Mouse (Mus musculus) limb, embryonic 11.5 days (tissue): ENCODE data around the gene Faim2. TPM values are rescaled to one million over a fixed set of nuclear protein-coding genes. Genes with fewer than 3 reads are reported as not detected.

ENCODE experiments used
- ATAC-seq: fragments of 200-750 bp; cut with Nextera tagmentation; 2 replicates; pipeline ENCODE4 v1.8.0; 2017; ENCODE audit warnings: low read depth; ENCODE audit not compliant: insufficient number of reproducible peaks, low FRiP score, low TSS enrichment
- DNase-seq: peaks from one replicate; pipeline ENCODE4 v3.0.0-alpha.2; 2015; ENCODE audit warnings: low spot score
- H3K27ac ChIP-seq: fragments of 300-500 bp; sonication (generic); replicated peaks from 2 replicates; pipeline ENCODE4 v1.5.1; 2014; ENCODE audit warnings: low read depth, mild to moderate bottlenecking, low read length
- H3K27me3 ChIP-seq: fragments of 300-500 bp; sonication (generic); 2 replicates; pipeline ENCODE4 v1.6.1; 2014; ENCODE audit warnings: mild to moderate bottlenecking, low read length, mixed read lengths; ENCODE audit not compliant: control insufficient read depth, insufficient read depth
- H3K36me3 ChIP-seq: fragments of 300-500 bp; sonication (generic); 2 replicates; pipeline ENCODE4 v1.6.1; 2014; ENCODE audit warnings: mild to moderate bottlenecking, low read length, moderate library complexity, mixed read lengths; ENCODE audit not compliant: control insufficient read depth, insufficient read depth
- H3K4me1 ChIP-seq: fragments of 300-500 bp; sonication (generic); 2 replicates; pipeline ENCODE4 v1.6.1; 2014; ENCODE audit warnings: low read length, mixed read lengths; ENCODE audit not compliant: control insufficient read depth, insufficient read depth
- H3K4me2 ChIP-seq: fragments of 300-500 bp; sonication (generic); 2 replicates; pipeline ENCODE4 v1.6.1; 2014; ENCODE audit warnings: low read depth, mild to moderate bottlenecking, moderate library complexity; ENCODE audit not compliant: severe bottlenecking
- H3K4me3 ChIP-seq: fragments of 300-500 bp; sonication (generic); 2 replicates; pipeline ENCODE4 v1.5.1; 2014; ENCODE audit warnings: low read depth, low read length
- H3K9ac ChIP-seq: fragments of 300-500 bp; sonication (generic); 2 replicates; pipeline ENCODE4 v1.6.1; 2014; ENCODE audit warnings: mild to moderate bottlenecking, low read length
- H3K9me3 ChIP-seq: fragments of 300-500 bp; sonication (generic); 2 replicates; pipeline ENCODE4 v1.6.1; 2016; ENCODE audit warnings: low read length; ENCODE audit not compliant: control insufficient read depth
- WGBS: fragments of 180-500 bp; shearing (Covaris S2); extraction: QIAGEN DNeasy Blood & Tissue Kit; methylation state at CpG from one replicate; pipeline ENCODE4 v1.1.7; 2014; 5-methylcytosine and 5-hydroxymethylcytosine counted together
- polyA plus RNA-seq: library from polyadenylated mRNA; unstranded; fragments of >200 nt; fragmentation: Nextera tagmentation; extraction: Ambion mirVana; gene quantifications from 2 replicates; pipeline ENCODE4 v1.2.1, GENCODE M21; 2014

The Faim2 gene
- polyA plus RNA-seq, 1 experiment from 2014 or later, result not detected

GRCm38 (mm10) chr15:99454585-99455279 is 73.2 kb downstream of the Faim2 start:
- no peaks in the 10 kb centered on the region for H3K36me3 ChIP-seq
- H3K9me3 ChIP-seq, result no peaks in the 10 kb centered on the region
- no peak overlapping the region for H3K4me2 ChIP-seq
- whole genome bisulfite sequencing, result 85% methylated on average over 7 of the region's 7 CpGs
- H3K4me1 ChIP-seq, result peaks cover 23% of the 10 kb centered on the region
- H3K27ac ChIP-seq, result no peak overlapping the region
- H3K9ac ChIP-seq, result no peak overlapping the region
- ATAC-seq (no peak), DNase-seq (no peak)
- no peaks in the 10 kb centered on the region for H3K27me3 ChIP-seq
- no peak overlapping the region for H3K4me3 ChIP-seq

GRCm38 (mm10) chr15:99453153-99453900 is 74.6 kb downstream of the Faim2 start:
- Histone ChIP-seq H3K4me2 (no peak overlapping the region), H3K27ac (no peak overlapping the region), H3K9ac (no peak overlapping the region), H3K27me3 (no peaks in the 10 kb centered on the region), H3K4me1 (peaks cover 18% of the 10 kb centered on the region), H3K4me3 (no peak overlapping the region), H3K9me3 (no peaks in the 10 kb centered on the region), H3K36me3 (no peaks in the 10 kb centered on the region; the same call in 1 of the 2 replicates)
- no peak for ATAC-seq
- no peak for DNase-seq
- 75% methylated on average over 11 of the region's 11 CpGs for WGBS

GRCm38 (mm10) chr15:99449751-99450280 is 78.1 kb downstream of the Faim2 start:
- H3K27me3 ChIP-seq, result no peaks in the 10 kb centered on the region
- 83% methylated on average over 8 of the region's 8 CpGs for WGBS
- no peak overlapping the region; the same call in 1 of the 2 replicates for H3K27ac ChIP-seq
- no peak overlapping the region for H3K4me3 ChIP-seq
- no peak overlapping the region for H3K9ac ChIP-seq
- H3K9me3 ChIP-seq, result no peaks in the 10 kb centered on the region
- no peak for DNase-seq
- H3K36me3 ChIP-seq, result no peaks in the 10 kb centered on the region; the same call in 1 of the 2 replicates
- H3K4me2 ChIP-seq, result no peak overlapping the region
- 0 out of 2 replicates have a peak, but pooled peaks cover 4% of the 10 kb centered on the region for H3K4me1 ChIP-seq
- ATAC-seq, result no peak

GRCm38 (mm10) chr15:99449131-99449750 is 78.7 kb downstream of the Faim2 start:
- 59% methylated on average over 9 of the region's 9 CpGs for WGBS
- Histone ChIP-seq H3K4me3 (no peak overlapping the region), H3K27ac (peak overlapping the region; percentile 16; the same call in 1 of the 2 replicates), H3K9me3 (no peaks in the 10 kb centered on the region), H3K9ac (peak overlapping the region; percentile 22; the same call in 1 of the 2 replicates), H3K4me2 (no peak overlapping the region), H3K4me1 (0 out of 2 replicates have a peak, but pooled peaks cover 4% of the 10 kb centered on the region), H3K27me3 (no peaks in the 10 kb centered on the region), H3K36me3 (no peaks in the 10 kb centered on the region; the same call in 1 of the 2 replicates)
- ATAC-seq, result no peak
- DNase-seq, result no peak

Other genes with a start within 250 kb of the Faim2 start
- gene Prpf40b, start 233.1 kb downstream of the Faim2 start, polyA plus RNA-seq, result 51.9 and 57.3 TPM in 2 replicates
- gene Fam186b, start 232.3 kb downstream of the Faim2 start, polyA plus RNA-seq, result not detected in 2 replicates
- gene Fmnl3, start 157.7 kb downstream of the Faim2 start, polyA plus RNA-seq, result 26.8 and 31.7 TPM in 2 replicates
- gene Tmbim6, start 135.3 kb downstream of the Faim2 start, polyA plus RNA-seq, result 225 and 238 TPM in 2 replicates
- gene Nckap5l, start 70.4 kb downstream of the Faim2 start, polyA plus RNA-seq, result 14.2 and 15.6 TPM in 2 replicates
- 17.8 and 20.2 TPM in 2 replicates for gene Bcdin3d, start 53.4 kb downstream of the Faim2 start, polyA plus RNA-seq
- gene Aqp2, start 50.9 kb upstream of the Faim2 start, polyA plus RNA-seq, result not detected in 2 replicates
- gene Aqp5, start 62.6 kb upstream of the Faim2 start, polyA plus RNA-seq, result not detected in 2 replicates
- not detected in 2 replicates for gene Aqp6, start 73.2 kb upstream of the Faim2 start, polyA plus RNA-seq
- 108 and 125 TPM in 2 replicates for gene Racgap1, start 123.5 kb upstream of the Faim2 start, polyA plus RNA-seq
- gene Asic1, start 142.2 kb upstream of the Faim2 start, polyA plus RNA-seq, result 0.57 and 0.64 TPM in 2 replicates
- gene Smarcd1, start 174.0 kb upstream of the Faim2 start, polyA plus RNA-seq, result 80.6 and 83.8 TPM in 2 replicates
- gene Gm17349, start 177.3 kb upstream of the Faim2 start, polyA plus RNA-seq, result not detected in 2 replicates
- 0.07 and 0.27 TPM in 2 replicates for gene Gpd1, start 189.3 kb upstream of the Faim2 start, polyA plus RNA-seq
- gene Cox14, start 197.5 kb upstream of the Faim2 start, polyA plus RNA-seq, result 118 and 123 TPM in 2 replicates
- gene Cers5, start 244.7 kb upstream of the Faim2 start, polyA plus RNA-seq, result 70.9 and 75.3 TPM in 2 replicates